Mouse (Mus musculus): ENCODE data around the gene 1700015G11Rik. TPM values are rescaled to one million over a fixed set of nuclear protein-coding genes. Genes with fewer than 3 reads are reported as not detected.
A peak's percentile ranks its signal among the peaks of the same experiment; 100 is the strongest.

The 1700015G11Rik gene
- polyA plus RNA-seq, 2 experiments = not detected

- no peaks in the 10 kb centered on the region for H3K4me1 ChIP-seq (ENCODE audit: control insufficient read depth, insufficient read depth, low read length)
- no peak overlapping the region for H3K9ac ChIP-seq (ENCODE audit: low read depth, low read length, severe bottlenecking)
- DNase-seq (ENCODE audit: low spot score) (no peak), ATAC-seq (ENCODE audit: low FRiP score, low read depth) (no peak)
- no peaks in the 10 kb centered on the region for H3K27me3 ChIP-seq (ENCODE audit: control insufficient read depth, insufficient read depth, low read length)
- no peaks in the 10 kb centered on the region for H3K9me3 ChIP-seq (ENCODE audit: control insufficient read depth, low read length)
- no peak overlapping the region for H3K4me2 ChIP-seq (replicated peaks; ENCODE audit: low read depth, low read length, severe bottlenecking)
- no peak for TF ChIP-seq POLR2A (IDR thresholded peaks at IDR 0.05; ENCODE audit: borderline replicate concordance, extremely low read depth, insufficient read depth, insufficient read length)
- no peak overlapping the region for H3K4me3 ChIP-seq (replicated peaks; ENCODE audit: low read length)
- no peaks in the 10 kb centered on the region for H3K36me3 ChIP-seq (ENCODE audit: control insufficient read depth, insufficient read depth, low read length)
- no peak overlapping the region for H3K27ac ChIP-seq (replicated peaks; ENCODE audit: low read depth, low read length)
- WGBS = 83% methylated on average over 5 of the region's 5 CpGs
These were observed 8.6 kb upstream of the 1700015G11Rik start for GRCm38 (mm10) chr7:52024050-52024626.

GRCm38 (mm10) chr7:52022039-52022438 lies 6.5 kb upstream of the 1700015G11Rik start:
- Histone ChIP-seq H3K4me2 (replicated peaks; ENCODE audit: low read depth, low read length, severe bottlenecking) (no peak overlapping the region), H3K36me3 (ENCODE audit: control insufficient read depth, insufficient read depth, low read length) (no peaks in the 10 kb centered on the region), H3K9ac (ENCODE audit: low read depth, low read length, severe bottlenecking) (no peak overlapping the region), H3K4me3 (replicated peaks; ENCODE audit: low read length) (no peak overlapping the region), H3K4me1 (ENCODE audit: control insufficient read depth, insufficient read depth, low read length) (no peaks in the 10 kb centered on the region), H3K27ac (replicated peaks; ENCODE audit: low read depth, low read length) (no peak overlapping the region), H3K27me3 (ENCODE audit: control insufficient read depth, insufficient read depth, low read length) (no peaks in the 10 kb centered on the region), H3K9me3 (ENCODE audit: control insufficient read depth, low read length) (no peaks in the 10 kb centered on the region)
- ATAC-seq (ENCODE audit: low FRiP score, low read depth) (no peak), DNase-seq (ENCODE audit: low spot score) (no peak)
- TF ChIP-seq POLR2A (IDR thresholded peaks at IDR 0.05; ENCODE audit: borderline replicate concordance, extremely low read depth, insufficient read depth, insufficient read length) = no peak
- 89% methylated on average over 4 of the region's 4 CpGs for WGBS

DNA sequence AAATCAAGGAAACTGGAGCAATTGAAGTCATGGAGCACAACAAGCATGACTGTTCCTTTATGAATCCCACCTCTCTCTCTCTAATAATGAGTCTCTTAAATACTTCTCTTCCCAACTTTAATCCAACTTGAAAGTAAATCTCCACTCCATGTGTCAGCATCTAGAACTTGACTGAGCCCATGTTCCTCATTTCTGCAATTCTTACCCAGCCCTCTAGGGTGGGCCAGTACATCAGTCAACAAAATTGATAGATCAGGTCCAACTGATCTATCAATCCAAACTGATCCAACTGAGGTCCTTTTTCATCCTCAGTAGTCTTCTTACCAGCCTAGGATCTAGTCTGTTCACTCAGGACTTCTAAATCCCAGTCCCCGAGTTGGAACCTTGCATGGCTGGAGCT lies 348 bp downstream of the 1700015G11Rik start:
- WGBS = 73% methylated on average over 1 of the region's 1 CpGs

DNA sequence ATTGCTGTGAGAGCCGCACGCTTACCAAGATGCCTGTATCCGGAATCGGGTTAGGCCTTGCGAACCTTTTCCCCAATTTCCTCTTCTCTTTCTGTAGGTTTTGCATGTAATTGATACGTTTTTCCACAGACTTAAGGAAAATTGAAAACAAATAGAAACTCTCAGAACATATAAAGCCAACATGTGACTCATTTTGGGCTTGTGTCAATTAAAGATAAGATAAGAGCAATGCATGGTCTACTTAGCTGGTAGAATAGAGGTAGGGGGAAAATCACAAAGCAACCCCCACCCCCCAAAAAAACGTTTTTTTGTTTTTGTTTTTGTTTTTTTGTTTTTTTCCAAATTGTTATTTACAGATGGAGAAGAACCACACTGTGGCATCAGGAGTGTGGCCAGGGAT lies 2.1 kb downstream of the 1700015G11Rik start:
- H3K27me3 ChIP-seq (ENCODE audit: control insufficient read depth, insufficient read depth, low read length) = no peaks in the 10 kb centered on the region
- H3K9ac ChIP-seq (ENCODE audit: low read depth, low read length, severe bottlenecking) = no peak overlapping the region
- H3K4me1 ChIP-seq (ENCODE audit: control insufficient read depth, insufficient read depth, low read length) = no peaks in the 10 kb centered on the region
- H3K4me2 ChIP-seq (replicated peaks; ENCODE audit: low read depth, low read length, severe bottlenecking) = no peak overlapping the region
- no peak for TF ChIP-seq POLR2A (IDR thresholded peaks at IDR 0.05; ENCODE audit: borderline replicate concordance, extremely low read depth, insufficient read depth, insufficient read length)
- no peaks in the 10 kb centered on the region for H3K36me3 ChIP-seq (ENCODE audit: control insufficient read depth, insufficient read depth, low read length)
- no peak for DNase-seq (ENCODE audit: low spot score)
- no peak for ATAC-seq (ENCODE audit: low FRiP score, low read depth)
- no peaks in the 10 kb centered on the region for H3K9me3 ChIP-seq (ENCODE audit: control insufficient read depth, low read length)
- no peak overlapping the region for H3K27ac ChIP-seq (replicated peaks; ENCODE audit: low read depth, low read length)
- 81% methylated on average over 7 of the region's 7 CpGs for WGBS
- no peak overlapping the region for H3K4me3 ChIP-seq (replicated peaks; ENCODE audit: low read length)

More for the DNA sequence above, 348 bp downstream of the 1700015G11Rik start:
- no peak overlapping the region for H3K27ac ChIP-seq (replicated peaks; ENCODE audit: low read depth, low read length)
- no peaks in the 10 kb centered on the region for H3K27me3 ChIP-seq (ENCODE audit: control insufficient read depth, insufficient read depth, low read length)
- no peak overlapping the region for H3K4me2 ChIP-seq (replicated peaks; ENCODE audit: low read depth, low read length, severe bottlenecking)
- no peak for ATAC-seq (ENCODE audit: low FRiP score, low read depth)
- no peaks in the 10 kb centered on the region for H3K9me3 ChIP-seq (ENCODE audit: control insufficient read depth, low read length)
- no peaks in the 10 kb centered on the region for H3K36me3 ChIP-seq (ENCODE audit: control insufficient read depth, insufficient read depth, low read length)
- DNase-seq (ENCODE audit: low spot score) = no peak
- H3K4me3 ChIP-seq (replicated peaks; ENCODE audit: low read length) = no peak overlapping the region
- H3K4me1 ChIP-seq (ENCODE audit: control insufficient read depth, insufficient read depth, low read length) = no peaks in the 10 kb centered on the region
- H3K9ac ChIP-seq (ENCODE audit: low read depth, low read length, severe bottlenecking) = no peak overlapping the region
- TF ChIP-seq POLR2A (IDR thresholded peaks at IDR 0.05; ENCODE audit: borderline replicate concordance, extremely low read depth, insufficient read depth, insufficient read length) = no peak

GRCm38 (mm10) chr7:52007138-52007537 lies 8.4 kb downstream of the 1700015G11Rik start:
- Histone ChIP-seq H3K4me3 (replicated peaks; ENCODE audit: low read length) (no peak overlapping the region), H3K9me3 (ENCODE audit: control insufficient read depth, low read length) (no peaks in the 10 kb centered on the region), H3K36me3 (ENCODE audit: control insufficient read depth, insufficient read depth, low read length) (no peaks in the 10 kb centered on the region), H3K27me3 (ENCODE audit: control insufficient read depth, insufficient read depth, low read length) (peaks cover 8% of the 10 kb centered on the region), H3K4me1 (ENCODE audit: control insufficient read depth, insufficient read depth, low read length) (no peaks in the 10 kb centered on the region), H3K27ac (replicated peaks; ENCODE audit: low read depth, low read length) (no peak overlapping the region), H3K9ac (ENCODE audit: low read depth, low read length, severe bottlenecking) (no peak overlapping the region), H3K4me2 (replicated peaks; ENCODE audit: low read depth, low read length, severe bottlenecking) (no peak overlapping the region)
- DNase-seq (ENCODE audit: low spot score) = no peak
- TF ChIP-seq POLR2A (IDR thresholded peaks at IDR 0.05; ENCODE audit: borderline replicate concordance, extremely low read depth, insufficient read depth, insufficient read length) = no peak
- no peak for ATAC-seq (ENCODE audit: low FRiP score, low read depth)
- 83% methylated on average over 2 of the region's 2 CpGs for WGBS

GRCm38 (mm10) chr7:52006296-52006630 lies 9.3 kb downstream of the 1700015G11Rik start:
- no peak for ATAC-seq (ENCODE audit: low FRiP score, low read depth)
- Histone ChIP-seq H3K4me1 (ENCODE audit: control insufficient read depth, insufficient read depth, low read length) (no peaks in the 10 kb centered on the region), H3K27me3 (ENCODE audit: control insufficient read depth, insufficient read depth, low read length) (peaks cover 8% of the 10 kb centered on the region), H3K9ac (ENCODE audit: low read depth, low read length, severe bottlenecking) (no peak overlapping the region), H3K27ac (replicated peaks; ENCODE audit: low read depth, low read length) (no peak overlapping the region), H3K36me3 (ENCODE audit: control insufficient read depth, insufficient read depth, low read length) (no peaks in the 10 kb centered on the region), H3K9me3 (ENCODE audit: control insufficient read depth, low read length) (no peaks in the 10 kb centered on the region), H3K4me2 (replicated peaks; ENCODE audit: low read depth, low read length, severe bottlenecking) (peak overlapping the region; percentile 74), H3K4me3 (replicated peaks; ENCODE audit: low read length) (peak overlapping the region; percentile 56)
- no peak for TF ChIP-seq POLR2A (IDR thresholded peaks at IDR 0.05; ENCODE audit: borderline replicate concordance, extremely low read depth, insufficient read depth, insufficient read length)
- 2% methylated on average over 9 of the region's 9 CpGs for WGBS
- no peak for DNase-seq (ENCODE audit: low spot score)

Data from limb, embryonic 14.5 days (tissue).